Mouse (Mus musculus) kidney, postnatal 10 days (tissue): ENCODE measurements around the gene Kirrel2.

Experiments used
- DNase-seq: peaks from one replicate; pipeline ENCODE4 v3.0.0; 2021; ENCODE audit warnings: mixed read lengths

Gene Kirrel2

GRCm38 (mm10) chr7:30411023-30411422, 46.5 kb downstream of the Kirrel2 start:
- DNase-seq, result no peak

- DNase-seq, result no peak
Measured at GRCm38 (mm10) chr7:30409789-30410188, 47.7 kb downstream of the Kirrel2 start.

GRCm38 (mm10) chr7:30408639-30409038, 48.9 kb downstream of the Kirrel2 start:
- DNase-seq, result no peak

- no peak for DNase-seq
Measured at GRCm38 (mm10) chr7:30402343-30402742, 55.1 kb downstream of the Kirrel2 start.

GRCm38 (mm10) chr7:30399671-30400070, 57.8 kb downstream of the Kirrel2 start:
- DNase-seq, result no peak
